Mouse (Mus musculus) stomach, embryonic 14.5 days (tissue): Measurements from ENCODE around the gene 1700018F24Rik. TPM values are rescaled to one million over a fixed set of nuclear protein-coding genes. Genes with fewer than 3 reads are reported as not detected.

ENCODE experiments used
- ATAC-seq: fragments of 200-750 bp; cut with Nextera tagmentation; 2 replicates; pipeline ENCODE4 v1.8.0; 2017; ENCODE audit warnings: low read depth, moderate TSS enrichment; ENCODE audit not compliant: insufficient number of reproducible peaks, insufficient read depth, low FRiP score
- H3K27ac ChIP-seq: fragments of 300-500 bp; sonication (generic); 2 replicates; pipeline ENCODE4 v1.5.1; 2014; ENCODE audit warnings: mild to moderate bottlenecking, low read length, moderate library complexity, mixed read lengths
- H3K27me3 ChIP-seq: fragments of 300-500 bp; sonication (generic); 2 replicates; pipeline ENCODE4 v1.6.1; 2014; ENCODE audit warnings: low read length, control low read depth, mixed read lengths; ENCODE audit not compliant: control insufficient read depth, insufficient read depth
- H3K36me3 ChIP-seq: fragments of 300-500 bp; sonication (generic); 2 replicates; pipeline ENCODE4 v1.6.1; 2014; ENCODE audit warnings: mild to moderate bottlenecking, control low read depth, low read length, moderate library complexity, mixed read lengths; ENCODE audit not compliant: control insufficient read depth, insufficient read depth
- H3K4me1 ChIP-seq: fragments of 300-500 bp; sonication (generic); 2 replicates; pipeline ENCODE4 v1.6.1; 2014; ENCODE audit warnings: low read length, control low read depth, mixed read lengths; ENCODE audit not compliant: control insufficient read depth, insufficient read depth
- H3K4me2 ChIP-seq: fragments of 300-500 bp; sonication (generic); replicated peaks from 2 replicates; pipeline ENCODE4 v1.6.1; 2014; ENCODE audit warnings: low read depth, low read length, control low read depth
- H3K4me3 ChIP-seq: fragments of 300-500 bp; sonication (generic); 2 replicates; pipeline ENCODE4 v1.5.1; 2014; ENCODE audit warnings: low read depth, low read length, control low read depth
- H3K9ac ChIP-seq: fragments of 300-500 bp; sonication (generic); replicated peaks from 2 replicates; pipeline ENCODE4 v1.6.1; 2014; ENCODE audit warnings: low read depth, mild to moderate bottlenecking, control low read depth, low read length, moderate library complexity, mixed read lengths
- H3K9me3 ChIP-seq: fragments of 300-500 bp; sonication (generic); 2 replicates; pipeline ENCODE4 v1.6.1; 2016; ENCODE audit warnings: low read depth, low read length, control low read depth; ENCODE audit not compliant: control insufficient read depth
- WGBS: fragments of 180-500 bp; shearing (Covaris S2); extraction: QIAGEN DNeasy Blood & Tissue Kit; methylation state at CpG from one replicate; pipeline ENCODE4 v1.1.7; 2014; 5-methylcytosine and 5-hydroxymethylcytosine counted together
- polyA plus RNA-seq: library from polyadenylated mRNA; unstranded; fragments of >200 nt; fragmentation: Nextera tagmentation; extraction: Ambion mirVana; gene quantifications from 2 replicates; pipeline ENCODE4 v1.2.1, GENCODE M21; 2014

1700018F24Rik gene
- polyA plus RNA-seq, 1 experiment from 2014 or later: not detected

DNA sequence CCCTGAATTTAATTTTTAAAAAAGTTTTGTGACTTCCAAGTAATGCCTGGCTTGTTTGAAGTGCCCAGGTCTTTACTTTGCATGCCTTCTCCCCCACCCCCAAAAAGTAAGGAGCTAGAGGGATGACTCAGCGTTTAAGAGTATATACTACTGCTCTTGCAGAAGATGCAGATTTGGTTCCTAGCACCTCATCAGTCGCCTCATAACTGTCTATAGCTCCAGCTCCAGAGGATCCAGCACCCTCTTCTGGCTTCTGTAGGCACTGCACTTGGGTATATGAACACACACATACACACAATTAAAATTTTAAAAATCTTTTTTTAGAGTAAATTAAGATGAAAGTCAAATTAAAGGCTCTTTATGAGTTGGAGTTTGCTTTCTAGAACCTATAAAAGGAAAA, 45.4 kb downstream of the 1700018F24Rik start:
- ATAC-seq: no peak
- Histone ChIP-seq H3K4me3 (no peak overlapping the region), H3K27ac (no peak overlapping the region), H3K9me3 (no peaks in the 10 kb centered on the region), H3K9ac (no peak overlapping the region), H3K4me2 (no peak overlapping the region), H3K36me3 (peaks cover 13% of the 10 kb centered on the region), H3K27me3 (no peaks in the 10 kb centered on the region), H3K4me1 (peaks cover 9% of the 10 kb centered on the region; the same call in 1 of the 2 replicates)
- WGBS: 95% methylated on average over 2 of the region's 2 CpGs

DNA sequence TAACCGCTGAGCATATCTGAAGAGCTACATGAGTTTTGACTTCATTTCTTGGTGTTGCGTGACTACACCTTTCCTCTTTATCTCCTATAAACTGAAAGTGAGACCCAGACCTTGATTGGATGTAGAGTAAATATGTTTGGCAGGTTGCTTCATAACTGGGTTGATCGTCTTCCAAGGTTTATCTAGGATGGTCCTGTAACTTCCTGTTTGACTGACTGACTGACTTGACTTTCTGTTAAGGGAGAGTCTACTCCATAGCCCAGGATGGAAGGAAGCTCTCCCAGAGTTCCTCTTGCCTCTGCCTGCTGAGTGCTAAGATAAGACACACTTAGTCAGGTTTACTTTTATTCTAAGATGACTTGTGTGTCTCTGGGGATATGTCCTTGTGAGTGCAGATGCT, 47.1 kb downstream of the 1700018F24Rik start:
- Histone ChIP-seq H3K27me3 (no peaks in the 10 kb centered on the region), H3K9ac (no peak overlapping the region), H3K9me3 (no peaks in the 10 kb centered on the region), H3K27ac (no peak overlapping the region), H3K36me3 (peaks cover 23% of the 10 kb centered on the region), H3K4me1 (peaks cover 2% of the 10 kb centered on the region; the same call in 1 of the 2 replicates), H3K4me2 (no peak overlapping the region), H3K4me3 (no peak overlapping the region)
- ATAC-seq: no peak
- 85% methylated on average over 3 of the region's 3 CpGs for WGBS

Other genes with a start within 250 kb of the 1700018F24Rik start
- gene Smurf1, start 77.1 kb upstream of the 1700018F24Rik start, polyA plus RNA-seq: 15.6 and 21.7 TPM in 2 replicates
- not detected in 2 replicates for gene Gm4871, start 10.2 kb upstream of the 1700018F24Rik start, polyA plus RNA-seq
- 150 and 152 TPM in 2 replicates for gene Arpc1a, start 40.8 kb downstream of the 1700018F24Rik start, polyA plus RNA-seq
- not detected in 2 replicates for gene Kpna7, start 41.0 kb downstream of the 1700018F24Rik start, polyA plus RNA-seq
- 144 and 163 TPM in 2 replicates for gene Arpc1b, start 71.2 kb downstream of the 1700018F24Rik start, polyA plus RNA-seq
- gene Pdap1, start 97.2 kb downstream of the 1700018F24Rik start, polyA plus RNA-seq: 102 and 111 TPM in 2 replicates
- gene Bud31, start 97.4 kb downstream of the 1700018F24Rik start, polyA plus RNA-seq: 186 and 191 TPM in 2 replicates
- gene Ptcd1, start 124.1 kb downstream of the 1700018F24Rik start, polyA plus RNA-seq: 11.4 and 12.1 TPM in 2 replicates
- 26.4 and 28.2 TPM in 2 replicates for gene Cpsf4, start 124.2 kb downstream of the 1700018F24Rik start, polyA plus RNA-seq
- 576 and 654 TPM in 2 replicates for gene Atp5j2, start 149.1 kb downstream of the 1700018F24Rik start, polyA plus RNA-seq
- gene Zkscan14, start 158.9 kb downstream of the 1700018F24Rik start, polyA plus RNA-seq: 9.0 and 9.6 TPM in 2 replicates
- 13.6 and 13.9 TPM in 2 replicates for gene Zkscan5, start 161.6 kb downstream of the 1700018F24Rik start, polyA plus RNA-seq
- 39.8 and 42.0 TPM in 2 replicates for gene Zfp655, start 188.7 kb downstream of the 1700018F24Rik start, polyA plus RNA-seq
- gene Zscan25, start 237.5 kb downstream of the 1700018F24Rik start, polyA plus RNA-seq: 0.80 and 1.6 TPM in 2 replicates